Mouse (Mus musculus): ENCODE data around the gene Chrm3.

DNA sequence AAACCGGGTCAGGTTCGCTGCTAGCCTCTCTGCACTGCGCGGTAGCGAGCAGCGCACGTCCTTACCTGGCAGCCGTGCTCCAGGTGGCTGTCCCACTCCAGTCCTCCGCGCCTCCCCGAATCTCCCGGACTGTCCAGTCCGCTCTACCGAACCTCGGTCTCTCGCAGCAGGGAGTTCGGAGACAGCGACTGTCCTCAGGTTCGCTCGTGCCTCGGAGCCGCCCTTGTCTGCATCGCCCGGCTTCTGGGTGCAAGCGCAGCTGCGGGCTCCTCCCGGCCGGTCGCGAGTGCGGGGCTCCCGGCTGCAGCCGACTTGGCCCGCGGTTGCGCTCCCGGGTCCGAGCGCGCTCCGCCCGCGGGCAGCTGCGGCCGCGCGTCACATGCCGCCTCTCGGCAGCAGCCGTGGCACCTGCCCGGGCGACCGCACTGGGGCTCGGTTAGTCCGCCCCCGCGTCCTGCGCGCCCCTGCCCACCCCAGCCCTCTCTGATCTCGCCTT lies 400 bp downstream of the Chrm3 start:
- TF ChIP-seq POLR2A (IDR thresholded peaks at IDR 0.05; ENCODE audit: low read depth, low read length) (no peak), CTCF (IDR thresholded peaks at IDR 0.05; ENCODE audit: extremely low read depth, insufficient read length, insufficient replicate concordance, low read depth, low read length) (no peak)

All from small intestine, adult 2 months (tissue).